Mouse (Mus musculus): ENCODE results near the gene Tnfrsf18. TPM values are rescaled to one million over a fixed set of nuclear protein-coding genes. Genes with fewer than 3 reads are reported as not detected.
A peak's percentile ranks its signal among the peaks of the same experiment; 100 is the strongest.

Tnfrsf18 gene
- polyA plus RNA-seq, 1 experiment from 2014 or later: 1.6 TPM

GRCm38 (mm10) chr4:156030651-156031118 lies 4.7 kb downstream of the Tnfrsf18 start:
- H3K27ac ChIP-seq (ENCODE audit: low read length): peak overlapping the region; percentile 88
- peaks cover 20% of the 10 kb centered on the region for H3K4me1 ChIP-seq (ENCODE audit: insufficient read depth, low read depth, low read length)
- TF ChIP-seq CTCF (IDR thresholded peaks at IDR 0.05) (peak; percentile 16; the same call in 1 of the 2 replicates), EP300 (IDR thresholded peaks at IDR 0.05) (no peak)
- WGBS: 50% methylated on average over 9 of the region's 9 CpGs
- peak overlapping the region; percentile 66 for H3K4me2 ChIP-seq (replicated peaks; ENCODE audit: low read depth, low read length)
- DNase-seq (ENCODE audit: low spot score): no peak
- H3K27me3 ChIP-seq (replicated peaks; ENCODE audit: insufficient read depth, low read length): peaks cover 4% of the 10 kb centered on the region; the same call in 1 of the 2 replicates
- ATAC-seq: no peak
- peak overlapping the region; percentile 51 for H3K9ac ChIP-seq (replicated peaks; ENCODE audit: low read depth)
- no peaks in the 10 kb centered on the region for H3K9me3 ChIP-seq (ENCODE audit: low read length)
- H3K4me3 ChIP-seq (ENCODE audit: low read depth, low read length): peak overlapping the region; percentile 50
- no peaks in the 10 kb centered on the region for H3K36me3 ChIP-seq (ENCODE audit: insufficient read depth, low read length)

- WGBS: 5% methylated on average over 7 of the region's 7 CpGs
- no peaks in the 10 kb centered on the region for H3K9me3 ChIP-seq (ENCODE audit: low read length)
- H3K9ac ChIP-seq (replicated peaks; ENCODE audit: low read depth): peak overlapping the region; percentile 51
- H3K27ac ChIP-seq (ENCODE audit: low read length): peak overlapping the region; percentile 88
- no peaks in the 10 kb centered on the region for H3K36me3 ChIP-seq (ENCODE audit: insufficient read depth, low read length)
- peak overlapping the region; percentile 50 for H3K4me3 ChIP-seq (ENCODE audit: low read depth, low read length)
- H3K4me2 ChIP-seq (replicated peaks; ENCODE audit: low read depth, low read length): peak overlapping the region; percentile 66
- peaks cover 18% of the 10 kb centered on the region for H3K4me1 ChIP-seq (ENCODE audit: insufficient read depth, low read depth, low read length)
- TF ChIP-seq EP300 (IDR thresholded peaks at IDR 0.05) (no peak), CTCF (IDR thresholded peaks at IDR 0.05) (no peak)
- ATAC-seq (peak; percentile 34), DNase-seq (ENCODE audit: low spot score) (no peak)
- H3K27me3 ChIP-seq (replicated peaks; ENCODE audit: insufficient read depth, low read length): peaks cover 4% of the 10 kb centered on the region; the same call in 1 of the 2 replicates
Measured at GRCm38 (mm10) chr4:156031255-156031592, 5.3 kb downstream of the Tnfrsf18 start.

GRCm38 (mm10) chr4:156031593-156032391 lies 5.8 kb downstream of the Tnfrsf18 start:
- DNase-seq (ENCODE audit: low spot score) (peak; percentile 92), ATAC-seq (peak; percentile 91)
- Histone ChIP-seq H3K27me3 (replicated peaks; ENCODE audit: insufficient read depth, low read length) (peaks cover 4% of the 10 kb centered on the region; the same call in 1 of the 2 replicates), H3K4me2 (replicated peaks; ENCODE audit: low read depth, low read length) (peak overlapping the region; percentile 66), H3K27ac (ENCODE audit: low read length) (peak overlapping the region; percentile 88), H3K4me1 (ENCODE audit: insufficient read depth, low read depth, low read length) (peaks cover 17% of the 10 kb centered on the region), H3K9ac (replicated peaks; ENCODE audit: low read depth) (peak overlapping the region; percentile 51), H3K4me3 (ENCODE audit: low read depth, low read length) (peak overlapping the region; percentile 50), H3K9me3 (ENCODE audit: low read length) (no peaks in the 10 kb centered on the region), H3K36me3 (ENCODE audit: insufficient read depth, low read length) (no peaks in the 10 kb centered on the region)
- WGBS: under 1% methylated on average over 15 of the region's 24 CpGs
- no peak for TF ChIP-seq CTCF (IDR thresholded peaks at IDR 0.05)
- no peak for TF ChIP-seq EP300 (IDR thresholded peaks at IDR 0.05)

- Histone ChIP-seq H3K36me3 (ENCODE audit: insufficient read depth, low read length) (no peaks in the 10 kb centered on the region), H3K4me1 (ENCODE audit: insufficient read depth, low read depth, low read length) (peaks cover 17% of the 10 kb centered on the region), H3K4me3 (ENCODE audit: low read depth, low read length) (no peak overlapping the region), H3K9ac (replicated peaks; ENCODE audit: low read depth) (no peak overlapping the region), H3K27me3 (replicated peaks; ENCODE audit: insufficient read depth, low read length) (peaks cover 4% of the 10 kb centered on the region; the same call in 1 of the 2 replicates), H3K4me2 (replicated peaks; ENCODE audit: low read depth, low read length) (no peak overlapping the region), H3K9me3 (ENCODE audit: low read length) (no peaks in the 10 kb centered on the region), H3K27ac (ENCODE audit: low read length) (peak overlapping the region; percentile 88; the same call in 1 of the 2 replicates)
- DNase-seq (ENCODE audit: low spot score): no peak
- ATAC-seq: no peak
- no peak for TF ChIP-seq CTCF (IDR thresholded peaks at IDR 0.05)
- no peak for TF ChIP-seq EP300 (IDR thresholded peaks at IDR 0.05)
- WGBS: 79% methylated on average over 4 of the region's 4 CpGs
Measured at GRCm38 (mm10) chr4:156032856-156033255, 6.9 kb downstream of the Tnfrsf18 start.

DNA sequence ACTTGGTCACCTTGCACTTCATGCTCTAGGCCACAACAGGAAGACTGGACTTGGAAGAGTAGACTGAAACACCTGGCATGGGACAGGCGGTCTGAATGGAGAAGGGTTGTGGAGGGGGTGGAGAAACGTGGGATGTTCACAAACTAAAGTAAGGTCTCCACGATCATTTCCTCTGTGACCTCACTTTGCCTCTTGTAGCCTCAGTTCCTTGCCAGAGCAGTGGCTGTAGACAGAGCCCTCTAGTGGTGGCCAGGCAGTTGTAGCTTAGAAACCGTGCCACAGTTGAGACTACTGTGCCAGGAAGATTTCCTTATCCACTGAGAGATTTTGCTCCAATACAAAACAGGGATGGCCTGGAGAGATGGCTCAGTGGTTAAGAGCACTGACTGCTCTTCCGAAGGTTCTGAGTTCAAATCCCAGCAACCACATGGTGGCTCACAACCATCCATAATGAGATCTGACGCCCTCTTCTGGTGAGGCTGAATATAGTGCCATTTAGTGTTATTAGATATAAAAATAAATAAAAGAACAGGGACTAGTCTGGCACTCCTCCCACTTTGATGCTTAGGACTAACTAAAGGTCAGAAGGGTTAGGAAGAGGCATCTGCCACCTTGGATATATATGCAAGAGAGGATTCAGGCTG lies 7.6 kb downstream of the Tnfrsf18 start:
- Histone ChIP-seq H3K4me3 (ENCODE audit: low read depth, low read length) (no peak overlapping the region), H3K27ac (ENCODE audit: low read length) (no peak overlapping the region), H3K4me2 (replicated peaks; ENCODE audit: low read depth, low read length) (no peak overlapping the region), H3K9me3 (ENCODE audit: low read length) (no peaks in the 10 kb centered on the region), H3K36me3 (ENCODE audit: insufficient read depth, low read length) (no peaks in the 10 kb centered on the region), H3K27me3 (replicated peaks; ENCODE audit: insufficient read depth, low read length) (peaks cover 4% of the 10 kb centered on the region; the same call in 1 of the 2 replicates), H3K4me1 (ENCODE audit: insufficient read depth, low read depth, low read length) (peaks cover 17% of the 10 kb centered on the region), H3K9ac (replicated peaks; ENCODE audit: low read depth) (no peak overlapping the region)
- TF ChIP-seq EP300 (IDR thresholded peaks at IDR 0.05): no peak
- TF ChIP-seq CTCF (IDR thresholded peaks at IDR 0.05): peak; percentile 82
- ATAC-seq (peak; percentile 34; the same call in 1 of the 2 replicates), DNase-seq (ENCODE audit: low spot score) (peak; percentile 83)
- 35% methylated on average over 6 of the region's 6 CpGs for WGBS

GRCm38 (mm10) chr4:156034301-156034700 lies 8.3 kb downstream of the Tnfrsf18 start:
- ATAC-seq (no peak), DNase-seq (ENCODE audit: low spot score) (no peak)
- no peaks in the 10 kb centered on the region for H3K36me3 ChIP-seq (ENCODE audit: insufficient read depth, low read length)
- H3K27me3 ChIP-seq (replicated peaks; ENCODE audit: insufficient read depth, low read length): peaks cover 4% of the 10 kb centered on the region; the same call in 1 of the 2 replicates
- H3K4me3 ChIP-seq (ENCODE audit: low read depth, low read length): no peak overlapping the region
- H3K4me1 ChIP-seq (ENCODE audit: insufficient read depth, low read depth, low read length): peaks cover 17% of the 10 kb centered on the region
- no peak overlapping the region for H3K9ac ChIP-seq (replicated peaks; ENCODE audit: low read depth)
- H3K27ac ChIP-seq (ENCODE audit: low read length): no peak overlapping the region
- WGBS: 63% methylated on average over 4 of the region's 4 CpGs
- TF ChIP-seq EP300 (IDR thresholded peaks at IDR 0.05) (no peak), CTCF (IDR thresholded peaks at IDR 0.05) (no peak)
- H3K9me3 ChIP-seq (ENCODE audit: low read length): no peaks in the 10 kb centered on the region
- no peak overlapping the region for H3K4me2 ChIP-seq (replicated peaks; ENCODE audit: low read depth, low read length)

Data from lung, postnatal 0 days (tissue).